Mouse (Mus musculus) liver, postnatal 0 days (tissue): ENCODE results near the gene Klhl8.

Experiments
- CTCF ChIP-seq: sonication (generic); IDR thresholded peaks from 2 replicates; pipeline ENCODE4 v1.5.1; 2016; ENCODE audit warnings: antibody characterized with exemption, low read depth
- EP300 ChIP-seq: IDR thresholded peaks from 2 replicates; pipeline ENCODE4 v1.6.1; 2016; ENCODE audit warnings: antibody characterized with exemption, low read depth, mild to moderate bottlenecking

DNA sequence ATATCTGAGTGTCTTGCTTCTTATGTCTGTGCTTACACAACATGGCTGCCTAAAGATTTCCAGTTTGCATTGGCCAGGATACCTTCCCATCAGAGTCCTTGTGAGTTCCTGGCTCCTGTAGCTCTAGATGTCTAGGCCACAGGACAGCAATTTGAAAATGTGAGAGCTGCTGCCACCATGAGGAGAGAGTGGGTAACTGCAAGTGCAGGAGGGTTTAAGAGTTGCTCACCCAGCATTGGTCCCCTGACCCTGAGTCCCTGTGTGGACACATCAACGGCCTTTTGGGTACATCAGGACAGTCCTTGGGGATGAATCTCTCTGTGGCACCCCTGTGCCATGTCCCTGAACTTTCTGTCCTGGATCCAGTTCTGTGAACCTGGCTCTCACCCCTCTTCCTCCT is 93.3 kb downstream of the Klhl8 start:
- TF ChIP-seq CTCF (peak; percentile 97), EP300 (no peak)
